Mouse (Mus musculus) kidney, postnatal 0 days (tissue): ENCODE data around the gene Chac2. TPM values are rescaled to one million over a fixed set of nuclear protein-coding genes. Genes with fewer than 3 reads are reported as not detected.
"Not testable (repeated sequence)": the region's sequence is repeated elsewhere in the genome, so short reads cannot be mapped to it uniquely, and the experiment has no call there.

Source experiments
- ATAC-seq: fragments of 200-750 bp; cut with Nextera tagmentation; replicated peaks from 2 replicates; pipeline ENCODE4 v1.8.0; 2017; ENCODE audit warnings: low read depth, moderate number of reproducible peaks, moderate TSS enrichment, moderate library complexity; ENCODE audit not compliant: low FRiP score
- DNase-seq: peaks from one replicate; pipeline ENCODE4 v3.0.0-alpha.2; 2016; ENCODE audit warnings: low spot score
- H3K27ac ChIP-seq: fragments of 300-500 bp; sonication (generic); 2 replicates; pipeline ENCODE4 v1.5.1; 2014; ENCODE audit warnings: mild to moderate bottlenecking
- H3K27me3 ChIP-seq: fragments of 300-500 bp; sonication (generic); 2 replicates; pipeline ENCODE4 v1.6.1; 2014; ENCODE audit warnings: low read length, mixed read lengths; ENCODE audit not compliant: insufficient read depth
- H3K36me3 ChIP-seq: fragments of 300-500 bp; sonication (generic); 2 replicates; pipeline ENCODE4 v1.6.1; 2014; ENCODE audit warnings: low read length, mixed read lengths; ENCODE audit not compliant: insufficient read depth
- H3K4me1 ChIP-seq: fragments of 300-500 bp; sonication (generic); replicated peaks from 2 replicates; pipeline ENCODE4 v1.6.1; 2014; ENCODE audit warnings: antibody characterized with exemption, low read length, mixed read lengths; ENCODE audit not compliant: insufficient read depth
- H3K4me2 ChIP-seq: fragments of 300-500 bp; sonication (generic); 2 replicates; pipeline ENCODE4 v1.6.1; 2014; ENCODE audit warnings: mild to moderate bottlenecking, low read length, moderate library complexity, mixed read lengths
- H3K4me3 ChIP-seq: fragments of 300-500 bp; sonication (generic); replicated peaks from 2 replicates; pipeline ENCODE4 v1.5.1; 2014; ENCODE audit warnings: low read depth, low read length
- H3K9ac ChIP-seq: fragments of 300-500 bp; sonication (generic); 2 replicates; pipeline ENCODE4 v1.6.1; 2014; ENCODE audit warnings: low read depth, low read length
- H3K9me3 ChIP-seq: fragments of 300-500 bp; sonication (generic); replicated peaks from 2 replicates; pipeline ENCODE4 v1.6.1; 2016; ENCODE audit warnings: low read length, inconsistent platforms, mixed read lengths
- CTCF ChIP-seq: IDR thresholded peaks from 2 replicates; pipeline ENCODE4 v1.5.1; 2016; ENCODE audit warnings: antibody characterized with exemption, low read depth, mild to moderate bottlenecking, moderate library complexity
- WGBS: fragments of 180-500 bp; shearing (Covaris S2); extraction: QIAGEN DNeasy Blood & Tissue Kit; methylation state at CpG from one replicate; pipeline ENCODE4 v1.1.7; 2014; 5-methylcytosine and 5-hydroxymethylcytosine counted together
- polyA plus RNA-seq: library from polyadenylated mRNA; unstranded; fragments of >200 nt; fragmentation: Nextera tagmentation; extraction: Ambion mirVana; gene quantifications from 2 replicates; pipeline ENCODE4 v1.2.1, GENCODE M21; 2015

Chac2 gene
- polyA plus RNA-seq, result 35.3 and 37.2 TPM in 2 replicates

DNA sequence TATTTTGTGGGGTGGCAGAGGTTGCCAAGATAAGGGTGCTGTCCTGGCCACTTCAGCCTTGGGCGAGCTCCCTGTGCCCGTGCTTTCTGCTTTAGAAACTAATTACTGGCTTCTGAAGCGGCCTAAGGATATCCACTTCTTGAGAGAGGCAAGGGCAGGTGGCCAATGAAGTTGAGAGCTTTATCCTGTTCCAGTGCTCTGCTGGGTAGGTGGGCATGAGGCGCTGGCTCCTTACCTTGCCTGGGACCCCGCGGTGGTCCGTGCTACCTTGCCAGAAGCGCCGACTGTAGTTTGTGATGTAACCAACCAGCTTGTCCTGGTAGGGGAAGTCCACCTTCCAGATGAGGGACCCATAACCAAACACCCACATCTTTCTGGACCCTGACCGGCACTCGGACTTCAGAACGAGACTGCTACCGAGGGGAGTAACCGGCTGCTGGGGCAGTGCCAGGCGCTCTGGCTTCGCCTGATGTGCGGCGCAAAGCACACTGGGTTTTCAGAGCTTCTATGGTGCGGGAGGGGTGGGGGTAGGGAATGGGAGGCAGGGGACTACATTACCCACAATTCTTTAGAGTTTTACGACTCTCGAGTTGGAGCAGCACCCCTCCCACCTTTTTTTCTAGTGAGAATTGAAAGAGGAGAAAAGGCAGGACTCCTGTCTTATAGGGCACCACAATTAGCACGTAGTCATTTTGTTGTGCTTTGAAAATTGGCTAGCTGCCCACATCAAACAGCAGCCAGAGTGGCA, at the start of gene Chac2:
Gene Chac2 (minus strand): TSS at position 474 of the 748 bp plus-strand sequence.
- peak within 1 kb of the TSS; percentile 78 for H3K27ac ChIP-seq
- WGBS, result under 1% methylated on average over 22 of the region's 22 CpGs
- H3K4me2 ChIP-seq, result peak within 1 kb of the TSS; percentile 63
- DNase-seq (peak; percentile 94), ATAC-seq (peak; percentile 98)
- peak within 1 kb of the TSS; percentile 50 for H3K4me3 ChIP-seq
- no peaks in the 10 kb centered on the region for H3K27me3 ChIP-seq
- no peak for TF ChIP-seq CTCF
- H3K36me3 ChIP-seq, result no peaks in the 10 kb centered on the region
- H3K9me3 ChIP-seq, result no peaks in the 10 kb centered on the region
- no peaks in the 10 kb centered on the region; the same call in 1 of the 2 replicates for H3K4me1 ChIP-seq
- peak within 1 kb of the TSS; percentile 68 for H3K9ac ChIP-seq

DNA sequence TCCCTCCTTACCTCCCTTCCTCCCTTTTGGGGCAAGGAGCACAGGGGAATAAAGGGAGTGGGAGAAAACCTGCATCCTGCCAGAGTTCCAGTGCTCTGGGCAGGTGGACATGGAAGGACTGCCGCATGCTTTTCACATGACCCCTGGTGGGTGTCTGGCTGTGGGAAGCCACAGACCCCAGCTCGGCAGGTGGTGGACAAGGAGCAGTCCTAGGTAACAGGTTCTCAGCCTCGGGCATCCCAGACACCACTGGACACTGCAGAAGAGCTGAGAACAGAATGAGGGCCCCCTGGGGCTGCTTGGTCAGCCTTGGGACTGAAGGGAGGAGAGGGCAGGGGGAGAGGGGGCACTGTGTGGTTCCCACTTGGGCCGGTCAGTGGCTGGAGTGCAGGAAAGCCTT, 48.8 kb upstream of the Chac2 start:
- WGBS, result 96% methylated on average over 4 of the region's 4 CpGs

DNA sequence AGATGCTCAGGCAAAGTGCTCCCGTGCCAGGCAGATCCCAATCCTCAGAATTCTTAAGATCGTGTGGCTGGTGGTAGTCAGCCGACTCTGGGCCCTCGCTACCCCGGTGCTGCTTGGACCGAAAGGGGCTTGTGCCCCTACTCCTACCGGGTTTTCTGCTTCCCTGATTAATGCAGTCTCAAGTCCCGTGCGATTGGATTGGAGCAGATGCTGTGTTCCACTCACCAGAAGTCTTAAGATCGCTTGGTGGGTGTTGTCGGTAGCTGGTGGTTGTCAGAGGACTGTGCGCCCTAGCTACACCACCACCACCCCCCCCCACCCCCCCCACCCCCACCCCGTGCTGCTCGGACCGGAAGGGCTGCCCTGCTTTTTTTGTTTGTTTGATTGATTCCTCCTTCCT, 31.3 kb upstream of the Chac2 start:
- 74% methylated on average over 15 of the region's 15 CpGs for WGBS
- not testable (repeated sequence) for H3K27ac ChIP-seq, ATAC-seq, H3K27me3 ChIP-seq, H3K4me2 ChIP-seq, DNase-seq, H3K4me3 ChIP-seq, H3K9ac ChIP-seq, H3K9me3 ChIP-seq, H3K36me3 ChIP-seq, H3K4me1 ChIP-seq

More for the DNA sequence above, 48.8 kb upstream of the Chac2 start:
- Histone ChIP-seq H3K27ac (no peak overlapping the region), H3K27me3 (no peaks in the 10 kb centered on the region), H3K36me3 (no peaks in the 10 kb centered on the region), H3K9me3 (no peaks in the 10 kb centered on the region; the same call in 1 of the 2 replicates), H3K4me3 (no peak overlapping the region), H3K4me1 (no peaks in the 10 kb centered on the region), H3K4me2 (no peak overlapping the region), H3K9ac (no peak overlapping the region)
- no peak for TF ChIP-seq CTCF
- ATAC-seq, result no peak
- no peak for DNase-seq

DNA sequence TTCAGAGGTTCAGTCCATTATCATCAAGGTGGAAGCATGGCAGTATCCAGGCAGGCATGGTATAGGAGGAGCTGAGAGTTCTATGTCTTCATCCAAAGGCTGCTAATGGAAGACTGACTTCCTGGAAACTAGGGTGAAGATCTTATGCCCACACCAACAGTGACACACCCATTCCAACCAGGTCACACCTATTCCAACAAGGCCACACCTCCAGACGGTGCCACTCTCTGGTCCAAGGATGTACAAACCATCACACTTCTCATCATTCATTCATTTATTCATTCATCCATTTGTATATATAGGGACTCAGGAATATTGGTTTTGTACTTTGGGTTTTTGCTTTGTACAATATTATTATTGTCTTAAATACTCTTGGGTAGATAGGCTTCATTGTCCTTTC, 23.5 kb upstream of the Chac2 start:
- WGBS, result 95% methylated on average over 1 of the region's 1 CpGs
- ATAC-seq, result not testable (repeated sequence)

DNA sequence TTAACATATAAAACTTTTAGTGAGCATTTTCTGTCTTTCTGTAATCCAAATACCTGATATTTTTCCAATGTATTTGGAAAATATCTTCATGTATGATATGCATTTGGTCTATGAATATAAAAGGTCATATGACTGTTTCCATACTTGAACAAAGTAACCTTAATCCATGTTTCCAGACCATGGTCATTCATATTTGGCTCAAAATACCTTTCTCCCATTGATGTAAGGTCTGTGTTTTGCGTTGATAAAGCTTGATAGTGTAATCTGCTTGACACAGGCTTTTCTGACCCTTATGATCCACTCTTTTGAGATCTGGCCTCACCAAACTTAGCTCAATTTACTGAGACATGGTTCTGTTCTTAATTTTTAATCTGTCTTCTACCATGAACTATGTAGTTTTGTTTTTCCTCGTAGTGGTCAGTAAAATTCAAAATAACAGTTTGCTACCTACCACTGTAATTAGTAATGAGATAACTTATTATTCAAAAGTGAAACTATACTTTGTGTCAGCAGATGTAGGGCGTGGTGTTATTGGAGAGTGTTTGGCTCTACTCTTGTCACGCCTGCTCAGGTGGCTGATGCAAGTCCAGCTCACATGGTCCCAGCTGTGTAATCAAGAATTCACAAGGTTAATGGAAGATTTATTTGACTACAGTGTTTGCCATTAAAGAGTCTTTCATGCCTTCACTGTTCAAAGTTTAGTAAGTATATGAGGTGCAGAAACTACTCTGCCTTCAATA, 15.2 kb upstream of the Chac2 start:
- TF ChIP-seq CTCF, result no peak
- DNase-seq (no peak), ATAC-seq (no peak)
- Histone ChIP-seq H3K36me3 (no peaks in the 10 kb centered on the region), H3K4me1 (no peaks in the 10 kb centered on the region), H3K9me3 (no peaks in the 10 kb centered on the region), H3K9ac (no peak overlapping the region), H3K4me3 (no peak overlapping the region), H3K27ac (no peak overlapping the region), H3K4me2 (no peak overlapping the region), H3K27me3 (no peaks in the 10 kb centered on the region)
- WGBS, result 77% methylated on average over 4 of the region's 4 CpGs

More for the DNA sequence above, 23.5 kb upstream of the Chac2 start:
- H3K36me3 ChIP-seq, H3K4me1 ChIP-seq, H3K27me3 ChIP-seq, H3K9me3 ChIP-seq, H3K9ac ChIP-seq, H3K4me2 ChIP-seq, H3K4me3 ChIP-seq, H3K27ac ChIP-seq, DNase-seq: not testable (repeated sequence)

DNA sequence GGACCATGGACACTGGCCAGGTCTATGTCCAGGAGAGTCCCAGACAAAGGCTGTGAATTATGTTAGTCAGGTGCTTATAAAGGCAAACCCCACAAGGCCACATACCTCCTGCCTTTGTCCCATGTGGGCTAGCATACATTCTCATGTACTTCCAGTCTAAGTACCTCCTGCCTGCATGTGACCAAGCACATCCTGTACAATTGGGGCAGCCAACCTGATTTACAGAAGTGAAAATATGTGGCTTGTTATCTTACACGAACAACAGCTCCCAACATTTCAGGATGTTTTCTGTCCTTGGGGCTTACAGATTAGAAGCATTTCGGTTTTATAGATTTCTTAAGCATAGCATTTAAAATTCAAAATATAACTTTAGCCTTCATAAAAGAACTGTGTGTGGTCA, 13.9 kb upstream of the Chac2 start:
- H3K4me3 ChIP-seq, result no peak overlapping the region
- ATAC-seq, result no peak

More for the DNA sequence above, 13.9 kb upstream of the Chac2 start:
- no peak for DNase-seq
- H3K27me3 ChIP-seq, result no peaks in the 10 kb centered on the region
- TF ChIP-seq CTCF, result no peak
- WGBS, result 80% methylated on average over 2 of the region's 2 CpGs
- H3K4me2 ChIP-seq, result no peak overlapping the region
- no peaks in the 10 kb centered on the region for H3K9me3 ChIP-seq
- no peak overlapping the region for H3K9ac ChIP-seq
- no peaks in the 10 kb centered on the region for H3K4me1 ChIP-seq
- H3K36me3 ChIP-seq, result no peaks in the 10 kb centered on the region
- H3K27ac ChIP-seq, result no peak overlapping the region
